12 mouse cellular contexts compared by ENCODE assay signal in genomic region chr2:152792461-152792860, GRCm38 (mm10). TPM values are rescaled to one million over a fixed set of nuclear protein-coding genes. Genes with fewer than 3 reads are reported as not detected.
DNase-seq lines count a peak whose midpoint lies in the region; ATAC-seq lines count a peak whose summit lies in the region.
"Had no signal": no experiment of that assay in that cellular context is flagged by ENCODE, and none has a peak within 500 bp of the region (broad histone marks: within the 10 kb centered on the region; RNA-seq: fewer than 3 reads in every experiment).

No protein-coding gene starts in this region.

- H3K9ac ChIP-seq in kidney, embryonic 14.5 days (ENCODE audit: low read depth, low read length) = no peak overlapping the region
- H3K9ac ChIP-seq in lung, embryonic 16.5 days (ENCODE audit: low read length) = no peak overlapping the region
- H3K9ac ChIP-seq: intestine, embryonic 15.5 days had no signal

- no peak overlapping the region for H3K27ac ChIP-seq in kidney, embryonic 14.5 days (ENCODE audit: low read depth, low read length)
- H3K27ac ChIP-seq in lung, embryonic 16.5 days (ENCODE audit: low read length) = peak overlapping the region; percentile 3; the same call in 1 of the 2 replicates
- H3K27ac ChIP-seq: forebrain, embryonic 10.5 days; intestine, embryonic 15.5 days had no signal

- intact Hi-C loops in heart, postnatal 25 days (cut with DNase I) = no loop called here

- H3K27me3 ChIP-seq in kidney, embryonic 14.5 days (ENCODE audit: control insufficient read depth, insufficient read depth, low read length) = no peaks in the 10 kb centered on the region
- H3K27me3 ChIP-seq in lung, embryonic 16.5 days (ENCODE audit: control insufficient read depth, insufficient read depth, low read depth, low read length) = no peaks in the 10 kb centered on the region
- H3K27me3 ChIP-seq: intestine, embryonic 15.5 days; megakaryocyte, embryonic 14.5 days had no signal

- H3K9me3 ChIP-seq in kidney, embryonic 14.5 days (ENCODE audit: control insufficient read depth, low read length) = no peaks in the 10 kb centered on the region
- H3K9me3 ChIP-seq in lung, embryonic 16.5 days (ENCODE audit: control insufficient read depth, low read length) = no peaks in the 10 kb centered on the region
- H3K9me3 ChIP-seq: forebrain, embryonic 10.5 days; intestine, embryonic 15.5 days; megakaryocyte, embryonic 14.5 days had no signal

- WGBS in kidney, embryonic 14.5 days = 68% methylated on average over 2 of the region's 2 CpGs
- WGBS in lung, embryonic 16.5 days = 23% methylated on average over 2 of the region's 2 CpGs

- H3K36me3 ChIP-seq in kidney, embryonic 14.5 days (ENCODE audit: control insufficient read depth, insufficient read depth, low read length) = no peaks in the 10 kb centered on the region; the same call in 1 of the 2 replicates
- 0 out of 2 replicates have a peak, but pooled peaks cover 2% of the 10 kb centered on the region for H3K36me3 ChIP-seq in lung, embryonic 16.5 days (ENCODE audit: control insufficient read depth, insufficient read depth, low read length)
- H3K36me3 ChIP-seq: intestine, embryonic 15.5 days had no signal

- no peak for ATAC-seq in kidney, embryonic 14.5 days (ENCODE audit: low FRiP score, low TSS enrichment)
- ATAC-seq in lung, embryonic 16.5 days (ENCODE audit: low read depth) = peak; percentile 44; the same call in 1 of the 2 replicates
- ATAC-seq in erythroblast, adult 5-6 weeks (replicated peaks; ENCODE audit: low FRiP score, poor library complexity, severe bottlenecking) = no peak
- ATAC-seq: intestine, embryonic 15.5 days had no signal

- no peak overlapping the region for H3K4me3 ChIP-seq in kidney, embryonic 14.5 days (ENCODE audit: low read length)
- H3K4me3 ChIP-seq in lung, embryonic 16.5 days (ENCODE audit: low read length) = no peak overlapping the region
- H3K4me3 ChIP-seq: forebrain, embryonic 10.5 days; intestine, embryonic 15.5 days had no signal

- DNase-seq in kidney, adult 11 months = peak; percentile 84
- peak; percentile 90 for DNase-seq in R1 (ENCODE audit: low read depth, low spot score)
- peak; percentile 40 for DNase-seq in heart, postnatal 25 days (ENCODE audit: low spot score)
- no peak for DNase-seq in spleen, postnatal 36 days (ENCODE audit: low spot score in 2 of 2)
- no peak for DNase-seq in right cerebral cortex, postnatal 4 days
- DNase-seq: retina, postnatal 1 day had no signal

- H3K4me2 ChIP-seq in kidney, embryonic 14.5 days (replicated peaks; ENCODE audit: low read depth, low read length) = no peak overlapping the region
- H3K4me2 ChIP-seq in lung, embryonic 16.5 days (ENCODE audit: low read depth, low read length) = no peak overlapping the region
- H3K4me2 ChIP-seq: intestine, embryonic 15.5 days had no signal

- H3K4me1 ChIP-seq in kidney, embryonic 14.5 days (ENCODE audit: control insufficient read depth, insufficient read depth, low read length) = peaks cover 12% of the 10 kb centered on the region
- peaks cover 39% of the 10 kb centered on the region for H3K4me1 ChIP-seq in lung, embryonic 16.5 days (replicated peaks; ENCODE audit: control insufficient read depth, insufficient read depth, low read length)

RNA-seq across cellular contexts. Expression of gene Cox4i2, which starts 38.5 kb away (rescaled TPM):
- polyA plus RNA-seq in kidney, embryonic 14.5 days (2014; fragmentation: Nextera tagmentation; extraction: Ambion mirVana) = 12.1 and 18.8 TPM in 2 replicates
- total RNA-seq in heart, postnatal 25 days (2021) = 10 to 100 TPM; 12.2 to 16.8 TPM
- polyA plus RNA-seq in lung, embryonic 16.5 days (2015; fragmentation: Nextera tagmentation; extraction: Ambion mirVana) = 99.6 and 104 TPM in 2 replicates
- total RNA-seq in erythroblast, adult 5-6 weeks (2015; ENCODE audit: low replicate concordance) = not detected in 2 replicates
- not detected in 2 replicates for total RNA-seq in erythroblast, adult 5-6 weeks (2017; ENCODE audit: low replicate concordance)

RNA-seq across cellular contexts. Expression of gene Bcl2l1, which starts 39.1 kb away (rescaled TPM):
- polyA plus RNA-seq in kidney, embryonic 14.5 days (2014; fragmentation: Nextera tagmentation; extraction: Ambion mirVana) = 66.9 and 96.1 TPM in 2 replicates
- 10 to 100 TPM; 58.6 to 59.0 TPM for total RNA-seq in heart, postnatal 25 days (2021)
- polyA plus RNA-seq in lung, embryonic 16.5 days (2015; fragmentation: Nextera tagmentation; extraction: Ambion mirVana) = 120 and 121 TPM in 2 replicates
- 543 and 572 TPM in 2 replicates for total RNA-seq in erythroblast, adult 5-6 weeks (2015; ENCODE audit: low replicate concordance)
- total RNA-seq in erythroblast, adult 5-6 weeks (2017; ENCODE audit: low replicate concordance) = 807 and 937 TPM in 2 replicates

RNA-seq across cellular contexts. Expression of gene Tpx2, which starts 55.3 kb away (rescaled TPM):
- polyA plus RNA-seq in kidney, embryonic 14.5 days (2014; fragmentation: Nextera tagmentation; extraction: Ambion mirVana) = 107 and 124 TPM in 2 replicates
- 1 to 10 TPM; 1.5 to 1.6 TPM for total RNA-seq in heart, postnatal 25 days (2021)
- polyA plus RNA-seq in lung, embryonic 16.5 days (2015; fragmentation: Nextera tagmentation; extraction: Ambion mirVana) = 85.8 and 101 TPM in 2 replicates
- 39.8 and 43.9 TPM in 2 replicates for total RNA-seq in erythroblast, adult 5-6 weeks (2015; ENCODE audit: low replicate concordance)
- total RNA-seq in erythroblast, adult 5-6 weeks (2017; ENCODE audit: low replicate concordance) = 53.4 and 65.9 TPM in 2 replicates

RNA-seq across cellular contexts. Expression of gene Id1, which starts 56.4 kb away (rescaled TPM):
- 129 and 178 TPM in 2 replicates for polyA plus RNA-seq in kidney, embryonic 14.5 days (2014; fragmentation: Nextera tagmentation; extraction: Ambion mirVana)
- total RNA-seq in heart, postnatal 25 days (2021) = 10 to 100 TPM; 37.8 to 57.0 TPM
- 186 and 189 TPM in 2 replicates for polyA plus RNA-seq in lung, embryonic 16.5 days (2015; fragmentation: Nextera tagmentation; extraction: Ambion mirVana)
- total RNA-seq in erythroblast, adult 5-6 weeks (2015; ENCODE audit: low replicate concordance) = 3.6 TPM in 1 of 2 replicates, not detected in the other
- 3.7 and 4.5 TPM in 2 replicates for total RNA-seq in erythroblast, adult 5-6 weeks (2017; ENCODE audit: low replicate concordance)

Comparison
In these comparisons a context has a peak if more than half of its experiments do, and no peak if none do; other contexts are left out.
1. DNase-seq: peak in kidney, adult 11 months (single experiment), R1 (single experiment) and heart, postnatal 25 days (single experiment); none in spleen, postnatal 36 days (0 of 2) and right cerebral cortex, postnatal 4 days (single experiment).
2. RNA of gene Cox4i2, which starts 38.5 kb away (total RNA-seq): 12.2 to 16.8 TPM in heart, postnatal 25 days; not detected in erythroblast, adult 5-6 weeks; every median in the first group is over 4 times any median in the second.
3. RNA of gene Bcl2l1, which starts 39.1 kb away (total RNA-seq): 543 to 937 TPM in erythroblast, adult 5-6 weeks; 58.6 to 59.0 TPM in heart, postnatal 25 days; every median in the first group is over 4 times any median in the second.
4. RNA of gene Tpx2, which starts 55.3 kb away (total RNA-seq): 39.8 to 65.9 TPM in erythroblast, adult 5-6 weeks; 1.5 to 1.6 TPM in heart, postnatal 25 days; every median in the first group is over 10 times any median in the second.